Mouse (Mus musculus) intestine, postnatal 0 days (tissue): Measurements from ENCODE around the gene Phgr1. TPM values are rescaled to one million over a fixed set of nuclear protein-coding genes. Genes with fewer than 3 reads are reported as not detected.

Source experiments
- ATAC-seq: fragments of 200-750 bp; cut with Nextera tagmentation; 2 replicates; pipeline ENCODE4 v1.8.0; 2017; ENCODE audit warnings: mild to moderate bottlenecking, moderate TSS enrichment, moderate library complexity
- H3K27ac ChIP-seq: fragments of 300-500 bp; sonication (generic); 2 replicates; pipeline ENCODE4 v1.5.1; 2014; ENCODE audit warnings: mild to moderate bottlenecking, low read depth, low read length, moderate library complexity
- H3K27me3 ChIP-seq: fragments of 300-500 bp; sonication (generic); replicated peaks from 2 replicates; pipeline ENCODE4 v1.6.1; 2014; ENCODE audit warnings: low read length, mixed read lengths; ENCODE audit not compliant: control insufficient read depth, insufficient read depth
- H3K36me3 ChIP-seq: fragments of 300-500 bp; sonication (generic); 2 replicates; pipeline ENCODE4 v1.6.1; 2014; ENCODE audit warnings: mild to moderate bottlenecking, moderate library complexity; ENCODE audit not compliant: control insufficient read depth, insufficient read depth
- H3K4me1 ChIP-seq: fragments of 300-500 bp; sonication (generic); replicated peaks from 2 replicates; pipeline ENCODE4 v1.6.1; 2014; ENCODE audit warnings: antibody characterized with exemption, low read length, mixed read lengths; ENCODE audit not compliant: control insufficient read depth, insufficient read depth
- H3K4me2 ChIP-seq: fragments of 300-500 bp; sonication (generic); replicated peaks from 2 replicates; pipeline ENCODE4 v1.6.1; 2014; ENCODE audit warnings: low read depth, mild to moderate bottlenecking, moderate library complexity
- H3K4me3 ChIP-seq: fragments of 300-500 bp; sonication (generic); 2 replicates; pipeline ENCODE4 v1.5.1; 2014; ENCODE audit warnings: low read depth, low read length
- H3K9ac ChIP-seq: fragments of 300-500 bp; sonication (generic); 2 replicates; pipeline ENCODE4 v1.6.1; 2014; ENCODE audit warnings: mild to moderate bottlenecking, low read depth, low read length
- H3K9me3 ChIP-seq: fragments of 300-500 bp; sonication (generic); 2 replicates; pipeline ENCODE4 v1.6.1; 2016; ENCODE audit warnings: mixed run types; ENCODE audit not compliant: control insufficient read depth
- CTCF ChIP-seq: sonication (generic); IDR thresholded peaks from 2 replicates; pipeline ENCODE4 v1.5.1; 2016; ENCODE audit warnings: low read depth, mild to moderate bottlenecking, control low read depth, antibody characterized with exemption, moderate library complexity
- WGBS: fragments of 180-500 bp; shearing (Covaris S2); extraction: QIAGEN DNeasy Blood & Tissue Kit; methylation state at CpG from one replicate; pipeline ENCODE4 v1.1.7; 2014; 5-methylcytosine and 5-hydroxymethylcytosine counted together
- polyA plus RNA-seq: library from polyadenylated mRNA; unstranded; fragments of >200 nt; fragmentation: Nextera tagmentation; extraction: Ambion mirVana; gene quantifications from 2 replicates; pipeline ENCODE4 v1.2.1, GENCODE M21; 2015

Phgr1 gene
- polyA plus RNA-seq, 1 experiment from 2014 or later: 88.7 TPM

DNA sequence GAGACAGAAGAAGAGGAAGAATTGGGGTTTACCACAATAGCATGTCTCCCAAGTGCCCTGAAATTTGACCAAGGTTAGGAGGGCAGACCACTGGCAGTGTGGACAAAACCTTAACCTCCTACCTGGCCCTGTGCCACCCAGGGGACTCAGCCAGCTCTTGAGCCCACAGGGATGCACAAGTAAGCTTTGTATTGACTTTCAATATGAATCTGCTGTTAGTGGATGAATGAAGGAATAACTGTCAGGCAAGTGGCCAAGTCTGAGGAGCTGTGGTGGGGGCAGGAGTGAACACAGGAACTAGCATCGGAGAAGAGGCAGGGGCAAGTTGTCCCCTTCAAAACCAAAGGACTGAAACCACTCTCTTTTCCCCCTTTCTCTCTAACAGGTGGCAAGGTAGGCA, 2.8 kb downstream of the Phgr1 start:
- WGBS: 53% methylated on average over 1 of the region's 1 CpGs
- no peak for ATAC-seq
- TF ChIP-seq CTCF: no peak
- Histone ChIP-seq H3K27ac (no peak overlapping the region), H3K9me3 (no peaks in the 10 kb centered on the region), H3K4me3 (no peak overlapping the region), H3K4me1 (peaks cover 18% of the 10 kb centered on the region), H3K36me3 (no peaks in the 10 kb centered on the region), H3K27me3 (no peaks in the 10 kb centered on the region; the same call in 1 of the 2 replicates), H3K9ac (no peak overlapping the region), H3K4me2 (no peak overlapping the region)

GRCm38 (mm10) chr2:118775846-118776245, 3.3 kb downstream of the Phgr1 start:
- H3K36me3 ChIP-seq: no peaks in the 10 kb centered on the region
- no peaks in the 10 kb centered on the region for H3K9me3 ChIP-seq
- H3K4me2 ChIP-seq: no peak overlapping the region
- no peaks in the 10 kb centered on the region; the same call in 1 of the 2 replicates for H3K27me3 ChIP-seq
- TF ChIP-seq CTCF: no peak
- 85% methylated on average over 3 of the region's 4 CpGs for WGBS
- ATAC-seq: no peak
- H3K27ac ChIP-seq: no peak overlapping the region
- no peak overlapping the region for H3K9ac ChIP-seq
- peaks cover 18% of the 10 kb centered on the region for H3K4me1 ChIP-seq
- no peak overlapping the region for H3K4me3 ChIP-seq

- Histone ChIP-seq H3K27ac (no peak overlapping the region), H3K9ac (no peak overlapping the region), H3K36me3 (no peaks in the 10 kb centered on the region), H3K4me1 (peaks cover 18% of the 10 kb centered on the region), H3K4me3 (no peak overlapping the region), H3K4me2 (no peak overlapping the region), H3K9me3 (no peaks in the 10 kb centered on the region), H3K27me3 (no peaks in the 10 kb centered on the region; the same call in 1 of the 2 replicates)
- no peak for TF ChIP-seq CTCF
- 51% methylated on average over 2 of the region's 2 CpGs for WGBS
- no peak for ATAC-seq
Measured at GRCm38 (mm10) chr2:118776295-118776694, 3.7 kb downstream of the Phgr1 start.

- no peak for TF ChIP-seq CTCF
- Histone ChIP-seq H3K9me3 (no peaks in the 10 kb centered on the region), H3K36me3 (no peaks in the 10 kb centered on the region), H3K27ac (no peak overlapping the region), H3K4me1 (peaks cover 17% of the 10 kb centered on the region; the same call in 1 of the 2 replicates), H3K9ac (no peak overlapping the region), H3K4me2 (no peak overlapping the region), H3K27me3 (no peaks in the 10 kb centered on the region; the same call in 1 of the 2 replicates), H3K4me3 (no peak overlapping the region)
- no peak for ATAC-seq
- WGBS: 48% methylated on average over 4 of the region's 4 CpGs
Measured at GRCm38 (mm10) chr2:118778418-118778817, 5.8 kb downstream of the Phgr1 start.

DNA sequence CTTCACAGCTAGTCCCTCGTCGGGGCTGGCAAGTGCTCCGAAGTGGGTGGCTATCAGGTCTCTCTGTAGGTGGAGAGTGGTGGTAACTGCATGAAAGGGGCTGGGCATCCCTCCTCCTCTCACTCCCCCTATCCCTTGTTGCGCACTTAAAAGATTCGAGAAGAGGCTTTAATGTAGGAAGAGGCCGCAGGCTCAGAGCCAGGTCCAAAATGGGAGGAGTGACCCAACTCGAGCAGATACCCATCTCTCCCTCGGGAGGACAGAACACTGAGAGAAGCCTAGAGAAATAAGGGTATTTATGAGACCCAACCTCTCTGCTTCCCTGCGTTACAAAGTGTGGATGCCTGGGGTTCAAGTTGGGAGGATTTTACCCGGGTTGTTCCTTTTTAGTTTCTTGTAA, 6.5 kb downstream of the Phgr1 start:
- Histone ChIP-seq H3K9me3 (no peaks in the 10 kb centered on the region), H3K9ac (no peak overlapping the region), H3K36me3 (no peaks in the 10 kb centered on the region), H3K4me3 (peak overlapping the region; percentile 25), H3K27me3 (no peaks in the 10 kb centered on the region; the same call in 1 of the 2 replicates), H3K27ac (no peak overlapping the region), H3K4me1 (peaks cover 16% of the 10 kb centered on the region; the same call in 1 of the 2 replicates), H3K4me2 (peak overlapping the region; percentile 67)
- TF ChIP-seq CTCF: no peak
- no peak for ATAC-seq
- 14% methylated on average over 10 of the region's 10 CpGs for WGBS

- Histone ChIP-seq H3K9me3 (no peaks in the 10 kb centered on the region), H3K4me2 (peak within 1 kb of the TSS; percentile 67), H3K9ac (no peak within 1 kb of the TSS), H3K27ac (no peak within 1 kb of the TSS), H3K27me3 (no peaks in the 10 kb centered on the region; the same call in 1 of the 2 replicates), H3K4me3 (peak within 1 kb of the TSS; percentile 25), H3K36me3 (no peaks in the 10 kb centered on the region), H3K4me1 (peaks cover 11% of the 10 kb centered on the region; the same call in 1 of the 2 replicates)
- ATAC-seq: peak; percentile 64; the same call in 1 of the 2 replicates
- WGBS: 10% methylated on average over 39 of the region's 39 CpGs
- peak; percentile 66 for TF ChIP-seq CTCF
Measured at GRCm38 (mm10) chr2:118779504-118780480, 7.2 kb downstream of the Phgr1 start, which contains the start of gene Disp2. Disp2 (plus strand) TSS chr2:118779719.
